Mouse (Mus musculus) stomach, embryonic 15.5 days (tissue): ENCODE data around the gene Ric1. TPM values are rescaled to one million over a fixed set of nuclear protein-coding genes. Genes with fewer than 3 reads are reported as not detected.
"Not testable (repeated sequence)": the region's sequence is repeated elsewhere in the genome, so short reads cannot be mapped to it uniquely, and the experiment has no call there.

ENCODE experiments used
- ATAC-seq: fragments of 200-750 bp; cut with Nextera tagmentation; 2 replicates; pipeline ENCODE4 v1.8.0; 2017; ENCODE audit warnings: low read depth, moderate number of reproducible peaks, moderate TSS enrichment; ENCODE audit not compliant: insufficient read depth, low FRiP score
- H3K27ac ChIP-seq: fragments of 300-500 bp; sonication (generic); 2 replicates; pipeline ENCODE4 v1.5.1; 2015; ENCODE audit warnings: mild to moderate bottlenecking, inconsistent platforms
- H3K27me3 ChIP-seq: fragments of 300-500 bp; sonication (generic); replicated peaks from 2 replicates; pipeline ENCODE4 v1.6.1; 2015; ENCODE audit warnings: inconsistent platforms
- H3K36me3 ChIP-seq: fragments of 300-500 bp; sonication (generic); 2 replicates; pipeline ENCODE4 v1.6.1; 2015; ENCODE audit warnings: inconsistent platforms
- H3K4me1 ChIP-seq: fragments of 300-500 bp; sonication (generic); 2 replicates; pipeline ENCODE4 v1.6.1; 2015; ENCODE audit warnings: inconsistent platforms
- H3K4me2 ChIP-seq: fragments of 300-500 bp; sonication (generic); 2 replicates; pipeline ENCODE4 v1.6.1; 2015; ENCODE audit warnings: mild to moderate bottlenecking, inconsistent platforms
- H3K4me3 ChIP-seq: fragments of 300-500 bp; sonication (generic); replicated peaks from 2 replicates; pipeline ENCODE4 v1.5.1; 2015; ENCODE audit warnings: inconsistent platforms
- H3K9ac ChIP-seq: fragments of 300-500 bp; sonication (generic); 2 replicates; pipeline ENCODE4 v1.6.1; 2015; ENCODE audit warnings: inconsistent platforms
- H3K9me3 ChIP-seq: fragments of 300-500 bp; sonication (generic); 2 replicates; pipeline ENCODE4 v1.6.1; 2016; ENCODE audit warnings: inconsistent platforms
- WGBS: fragments of 180-500 bp; shearing (Covaris S2); methylation state at CpG from one replicate; pipeline ENCODE4 v1.1.7; 2015; 5-methylcytosine and 5-hydroxymethylcytosine counted together
- polyA plus RNA-seq: library from polyadenylated mRNA; unstranded; fragments of >200 nt; fragmentation: Nextera tagmentation; extraction: Ambion mirVana; gene quantifications from 2 replicates; pipeline ENCODE4 v1.2.1, GENCODE M21; 2015

The Ric1 gene
- polyA plus RNA-seq, 1 experiment from 2014 or later, result 14.3 TPM

- Histone ChIP-seq H3K9ac (no peak overlapping the region), H3K4me1 (no peaks in the 10 kb centered on the region), H3K9me3 (no peaks in the 10 kb centered on the region; the same call in 1 of the 2 replicates), H3K36me3 (0 out of 2 replicates have a peak, but pooled peaks cover 4% of the 10 kb centered on the region), H3K4me2 (no peak overlapping the region), H3K27me3 (no peaks in the 10 kb centered on the region), H3K4me3 (no peak overlapping the region), H3K27ac (no peak overlapping the region)
- ATAC-seq, result no peak
- 80% methylated on average over 7 of the region's 7 CpGs for WGBS
These were observed 3.7 kb upstream of the Ric1 start for GRCm38 (mm10) chr19:29518409-29518808.

- Histone ChIP-seq H3K27me3 (no peaks in the 10 kb centered on the region), H3K4me2 (no peak overlapping the region), H3K27ac (no peak overlapping the region), H3K9ac (no peak overlapping the region), H3K4me3 (no peak overlapping the region), H3K36me3 (0 out of 2 replicates have a peak, but pooled peaks cover 4% of the 10 kb centered on the region), H3K4me1 (peaks cover 4% of the 10 kb centered on the region; the same call in 1 of the 2 replicates), H3K9me3 (no peaks in the 10 kb centered on the region; the same call in 1 of the 2 replicates)
- ATAC-seq, result no peak
- WGBS, result 74% methylated on average over 4 of the region's 4 CpGs
These were observed 3.2 kb upstream of the Ric1 start for GRCm38 (mm10) chr19:29518922-29519321.

- WGBS, result 32% methylated on average over 10 of the region's 10 CpGs
- no peak for ATAC-seq
- peak overlapping the region; percentile 82 for H3K4me3 ChIP-seq
- H3K4me1 ChIP-seq, result peaks cover 4% of the 10 kb centered on the region; the same call in 1 of the 2 replicates
- 0 out of 2 replicates have a peak, but pooled peaks cover 1% of the 10 kb centered on the region for H3K36me3 ChIP-seq
- no peak overlapping the region for H3K9ac ChIP-seq
- peak overlapping the region; percentile 59 for H3K4me2 ChIP-seq
- H3K9me3 ChIP-seq, result no peaks in the 10 kb centered on the region
- peak overlapping the region; percentile 33; the same call in 1 of the 2 replicates for H3K27ac ChIP-seq
- H3K27me3 ChIP-seq, result no peaks in the 10 kb centered on the region
These were observed 1.0 kb upstream of the Ric1 start for GRCm38 (mm10) chr19:29520996-29521560.

GRCm38 (mm10) chr19:29522445-29523229 is 555 bp downstream of the Ric1 start:
- Histone ChIP-seq H3K9ac (peak overlapping the region; percentile 93), H3K36me3 (no peaks in the 10 kb centered on the region), H3K4me3 (peak overlapping the region; percentile 82), H3K9me3 (no peaks in the 10 kb centered on the region), H3K4me1 (peaks cover 4% of the 10 kb centered on the region; the same call in 1 of the 2 replicates), H3K4me2 (peak overlapping the region; percentile 75), H3K27me3 (no peaks in the 10 kb centered on the region), H3K27ac (peak overlapping the region; percentile 90)
- WGBS, result under 1% methylated on average over 92 of the region's 92 CpGs
- peak; percentile 61 for ATAC-seq

GRCm38 (mm10) chr19:29523230-29523582 is 1.1 kb downstream of the Ric1 start:
- ATAC-seq, result no peak
- Histone ChIP-seq H3K36me3 (no peaks in the 10 kb centered on the region), H3K9ac (peak overlapping the region; percentile 93), H3K9me3 (no peaks in the 10 kb centered on the region), H3K27me3 (no peaks in the 10 kb centered on the region), H3K4me1 (peaks cover 4% of the 10 kb centered on the region; the same call in 1 of the 2 replicates), H3K4me2 (peak overlapping the region; percentile 75), H3K27ac (peak overlapping the region; percentile 90), H3K4me3 (peak overlapping the region; percentile 82)
- WGBS, result under 1% methylated on average over 9 of the region's 9 CpGs

GRCm38 (mm10) chr19:29523701-29524100 is 1.6 kb downstream of the Ric1 start:
- H3K4me3 ChIP-seq, result peak overlapping the region; percentile 82
- 40% methylated on average over 5 of the region's 5 CpGs for WGBS
- peak overlapping the region; percentile 93 for H3K9ac ChIP-seq
- no peaks in the 10 kb centered on the region for H3K27me3 ChIP-seq
- H3K4me2 ChIP-seq, result peak overlapping the region; percentile 75
- no peak for ATAC-seq
- no peaks in the 10 kb centered on the region for H3K36me3 ChIP-seq
- H3K27ac ChIP-seq, result no peak overlapping the region
- H3K4me1 ChIP-seq, result peaks cover 4% of the 10 kb centered on the region; the same call in 1 of the 2 replicates
- no peaks in the 10 kb centered on the region for H3K9me3 ChIP-seq

- ATAC-seq, result no peak
These were observed 2.5 kb downstream of the Ric1 start for GRCm38 (mm10) chr19:29524614-29525013.

GRCm38 (mm10) chr19:29525588-29525987 is 3.5 kb downstream of the Ric1 start:
- not testable (repeated sequence) for H3K36me3 ChIP-seq, H3K27ac ChIP-seq, H3K4me2 ChIP-seq, H3K27me3 ChIP-seq, H3K9me3 ChIP-seq, ATAC-seq, H3K4me3 ChIP-seq, H3K4me1 ChIP-seq, H3K9ac ChIP-seq
- 85% methylated on average over 4 of the region's 4 CpGs for WGBS

More at GRCm38 (mm10) chr19:29524614-29525013, 2.5 kb downstream of the Ric1 start:
- H3K27me3 ChIP-seq, result no peaks in the 10 kb centered on the region
- H3K4me3 ChIP-seq, result no peak overlapping the region
- no peaks in the 10 kb centered on the region for H3K36me3 ChIP-seq
- H3K27ac ChIP-seq, result no peak overlapping the region
- no peaks in the 10 kb centered on the region for H3K9me3 ChIP-seq
- no peak overlapping the region for H3K4me2 ChIP-seq
- no peak overlapping the region for H3K9ac ChIP-seq
- WGBS, result 67% methylated on average over 4 of the region's 4 CpGs
- peaks cover 4% of the 10 kb centered on the region; the same call in 1 of the 2 replicates for H3K4me1 ChIP-seq

- Histone ChIP-seq H3K4me3 (no peak overlapping the region), H3K27ac (no peak overlapping the region), H3K9me3 (no peaks in the 10 kb centered on the region), H3K36me3 (no peaks in the 10 kb centered on the region), H3K4me1 (peaks cover 4% of the 10 kb centered on the region; the same call in 1 of the 2 replicates), H3K9ac (no peak overlapping the region), H3K4me2 (no peak overlapping the region), H3K27me3 (no peaks in the 10 kb centered on the region)
- no peak for ATAC-seq
These were observed 4.8 kb downstream of the Ric1 start for GRCm38 (mm10) chr19:29526837-29527236.

- no peak for ATAC-seq
- Histone ChIP-seq H3K27me3 (no peaks in the 10 kb centered on the region), H3K4me1 (peaks cover 4% of the 10 kb centered on the region; the same call in 1 of the 2 replicates), H3K36me3 (no peaks in the 10 kb centered on the region), H3K27ac (no peak overlapping the region), H3K9ac (no peak overlapping the region), H3K4me2 (no peak overlapping the region), H3K4me3 (no peak overlapping the region), H3K9me3 (no peaks in the 10 kb centered on the region)
- WGBS, result 91% methylated on average over 4 of the region's 4 CpGs
These were observed 5.2 kb downstream of the Ric1 start for GRCm38 (mm10) chr19:29527299-29527698.

GRCm38 (mm10) chr19:29528568-29528967 is 6.5 kb downstream of the Ric1 start:
- Histone ChIP-seq H3K4me2 (no peak overlapping the region), H3K4me1 (peaks cover 3% of the 10 kb centered on the region; the same call in 1 of the 2 replicates), H3K27ac (no peak overlapping the region), H3K27me3 (no peaks in the 10 kb centered on the region), H3K4me3 (no peak overlapping the region), H3K9ac (no peak overlapping the region), H3K36me3 (no peaks in the 10 kb centered on the region), H3K9me3 (no peaks in the 10 kb centered on the region)
- ATAC-seq, result no peak
- 91% methylated on average over 2 of the region's 2 CpGs for WGBS

- no peaks in the 10 kb centered on the region for H3K4me1 ChIP-seq
- no peak overlapping the region for H3K4me2 ChIP-seq
- no peak overlapping the region for H3K9ac ChIP-seq
- H3K9me3 ChIP-seq, result no peaks in the 10 kb centered on the region
- no peak overlapping the region for H3K4me3 ChIP-seq
- no peak overlapping the region for H3K27ac ChIP-seq
- no peak for ATAC-seq
- WGBS, result 76% methylated on average over 5 of the region's 5 CpGs
- H3K27me3 ChIP-seq, result no peaks in the 10 kb centered on the region
- peaks cover 7% of the 10 kb centered on the region; the same call in 1 of the 2 replicates for H3K36me3 ChIP-seq
These were observed 11.9 kb downstream of the Ric1 start for GRCm38 (mm10) chr19:29534030-29534429.
